Mouse (Mus musculus) heart, postnatal 4 days (tissue): ENCODE measurements around the gene Dmrt1. TPM values are rescaled to one million over a fixed set of nuclear protein-coding genes. Genes with fewer than 3 reads are reported as not detected.

Source experiments
- DNase-seq: peaks from one replicate; pipeline ENCODE4 v3.0.0; 2021
- total RNA-seq, 2 experiments: library from RNA; stranded (reverse); gene quantifications; 2 replicates each; pipeline ENCODE4 v1.2.3; 2021

Dmrt1 gene
- total RNA-seq, 2 experiments from 2014 or later, result not detected

- no peak for DNase-seq
These were observed 129.7 kb downstream of the Dmrt1 start for GRCm38 (mm10) chr19:25635119-25635518.

GRCm38 (mm10) chr19:25635622-25636244 lies 130.3 kb downstream of the Dmrt1 start:
- peak; percentile 74 for DNase-seq

- DNase-seq, result no peak
These were observed 133.4 kb downstream of the Dmrt1 start for GRCm38 (mm10) chr19:25638766-25639361.

- no peak for DNase-seq
These were observed 136.4 kb downstream of the Dmrt1 start for GRCm38 (mm10) chr19:25641786-25642185.

- DNase-seq, result no peak
These were observed 141.7 kb downstream of the Dmrt1 start for GRCm38 (mm10) chr19:25647136-25647535.

GRCm38 (mm10) chr19:25648701-25649100 lies 143.3 kb downstream of the Dmrt1 start:
- no peak for DNase-seq

- no peak for DNase-seq
These were observed 145.1 kb downstream of the Dmrt1 start for GRCm38 (mm10) chr19:25650474-25650873.

GRCm38 (mm10) chr19:25652560-25652959 lies 147.1 kb downstream of the Dmrt1 start:
- no peak for DNase-seq

Other genes with a start within 250 kb of the Dmrt1 start
- not detected for gene Dmrt3, start 104.7 kb downstream of the Dmrt1 start, total RNA-seq
- gene Dmrt2, start 166.8 kb downstream of the Dmrt1 start, total RNA-seq, result not detected